In the genomic region with DNA sequence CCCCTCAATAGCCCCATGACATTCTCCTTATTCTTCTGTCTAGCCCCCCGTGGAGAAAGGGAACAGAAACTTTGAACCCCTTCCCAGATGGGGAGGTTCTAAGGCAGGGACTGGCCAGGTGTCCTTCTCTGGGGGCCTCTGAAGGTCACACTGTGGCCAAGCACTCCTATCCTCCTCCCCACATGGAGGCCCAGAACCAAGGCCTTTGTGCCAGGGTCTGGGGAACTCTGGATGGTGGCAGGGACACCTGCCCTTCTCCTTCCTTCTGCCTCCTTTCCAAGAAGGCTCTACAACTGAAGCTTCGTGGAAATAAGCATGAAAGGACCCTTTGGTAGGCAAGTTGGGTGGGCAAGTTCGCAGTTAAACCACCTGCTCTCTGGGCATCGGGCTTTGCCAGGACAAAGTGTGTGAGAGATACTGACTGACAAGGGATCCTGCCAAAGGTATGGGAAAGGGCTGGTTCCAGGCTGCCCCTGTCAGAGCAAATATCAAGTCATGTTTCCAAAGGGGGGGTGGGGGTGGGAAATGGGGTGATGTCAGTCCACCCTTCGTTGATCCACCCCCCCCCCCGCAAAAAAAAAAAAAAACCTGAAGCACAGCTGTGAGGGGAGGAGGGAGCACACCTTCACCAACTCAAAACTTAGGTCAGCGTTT, we compare ENCODE assay signal across 8 mouse cellular contexts. TPM values are rescaled to one million over a fixed set of nuclear protein-coding genes. Genes with fewer than 3 reads are reported as not detected.
A peak's percentile ranks its signal among the peaks of the same experiment; 100 is the strongest.
DNase-seq lines count a peak whose midpoint lies in the region; ATAC-seq and TF ChIP-seq lines count a peak whose summit lies in the region.

No protein-coding gene starts in this region.

- WGBS in embryonic facial prominence, embryonic 13.5 days = 8% methylated on average over 7 of the region's 7 CpGs
- WGBS in intestine, embryonic 14.5 days = 16% methylated on average over 7 of the region's 7 CpGs
- 11% methylated on average over 7 of the region's 7 CpGs for WGBS in midbrain, embryonic 12.5 days

- peak overlapping the region; percentile 58 for H3K4me3 ChIP-seq in left cerebral cortex, adult 2 months
- H3K4me3 ChIP-seq in embryonic facial prominence, embryonic 13.5 days = peak overlapping the region; percentile 72
- peak overlapping the region; percentile 93 for H3K4me3 ChIP-seq in intestine, embryonic 14.5 days (ENCODE audit: low read depth, low read length)
- peak overlapping the region; percentile 87 for H3K4me3 ChIP-seq in midbrain, embryonic 12.5 days

- H3K9me3 ChIP-seq in embryonic facial prominence, embryonic 13.5 days = no peaks in the 10 kb centered on the region
- no peaks in the 10 kb centered on the region for H3K9me3 ChIP-seq in intestine, embryonic 14.5 days (ENCODE audit: control insufficient read depth, low read length)
- no peaks in the 10 kb centered on the region for H3K9me3 ChIP-seq in midbrain, embryonic 12.5 days

- peaks cover 21% of the 10 kb centered on the region for H3K36me3 ChIP-seq in embryonic facial prominence, embryonic 13.5 days
- peaks cover 16% of the 10 kb centered on the region for H3K36me3 ChIP-seq in intestine, embryonic 14.5 days (ENCODE audit: control insufficient read depth, insufficient read depth, low read length)
- H3K36me3 ChIP-seq in midbrain, embryonic 12.5 days = peaks cover 7% of the 10 kb centered on the region; the same call in 1 of the 2 replicates

- intact Hi-C loops in left cerebral cortex, adult 2 months (cut with DNase I) = loop anchor here (5.0 kb wide), 3 partner anchors 88 to 347 kb away; no protein-coding TSS in a partner anchor

- no peaks in the 10 kb centered on the region for H3K27me3 ChIP-seq in embryonic facial prominence, embryonic 13.5 days
- H3K27me3 ChIP-seq in intestine, embryonic 14.5 days (replicated peaks; ENCODE audit: control insufficient read depth, insufficient read depth, low read length) = no peaks in the 10 kb centered on the region
- peaks cover 14% of the 10 kb centered on the region; the same call in 1 of the 2 replicates for H3K27me3 ChIP-seq in midbrain, embryonic 12.5 days

- peak overlapping the region; percentile 99 for H3K9ac ChIP-seq in embryonic facial prominence, embryonic 13.5 days
- peak overlapping the region; percentile 89 for H3K9ac ChIP-seq in intestine, embryonic 14.5 days (ENCODE audit: low read length)
- H3K9ac ChIP-seq in midbrain, embryonic 12.5 days (replicated peaks) = peak overlapping the region; percentile 96

- TF ChIP-seq CTCF in left cerebral cortex, adult 2 months (IDR thresholded peaks at IDR 0.05) = no peak

- peak overlapping the region; percentile 89 for H3K4me2 ChIP-seq in embryonic facial prominence, embryonic 13.5 days
- H3K4me2 ChIP-seq in intestine, embryonic 14.5 days (ENCODE audit: low read length) = peak overlapping the region; percentile 55
- H3K4me2 ChIP-seq in midbrain, embryonic 12.5 days (replicated peaks) = peak overlapping the region; percentile 91

- DNase-seq in left cerebral cortex, adult 2 months (ENCODE audit: extremely low spot score in 1 of 2, low spot score in 2 of 2) = no peak
- no peak for DNase-seq in left cerebral cortex, adult 9 months (ENCODE audit: low spot score in 2 of 2)
- no peak for DNase-seq in intestine, embryonic 14.5 days (ENCODE audit: low spot score)
- no peak for DNase-seq in layer of hippocampus, postnatal 10 days (ENCODE audit: low spot score in 2 of 2)
- DNase-seq in natural killer cell, adult 2 months (ENCODE audit: low spot score in 2 of 2) = no peak
- DNase-seq in layer of hippocampus, adult 9-10 months (ENCODE audit: low spot score) = no peak

- peaks cover 54% of the 10 kb centered on the region for H3K4me1 ChIP-seq in embryonic facial prominence, embryonic 13.5 days
- peaks cover 49% of the 10 kb centered on the region for H3K4me1 ChIP-seq in intestine, embryonic 14.5 days (replicated peaks; ENCODE audit: control insufficient read depth, insufficient read depth, low read length)
- H3K4me1 ChIP-seq in midbrain, embryonic 12.5 days = peaks cover 52% of the 10 kb centered on the region

- H3K27ac ChIP-seq in left cerebral cortex, adult 2 months = peak overlapping the region; percentile 88
- H3K27ac ChIP-seq in embryonic facial prominence, embryonic 13.5 days = peak overlapping the region; percentile 96
- peak overlapping the region; percentile 94; the same call in 1 of the 2 replicates for H3K27ac ChIP-seq in intestine, embryonic 14.5 days (ENCODE audit: low read depth)
- peak overlapping the region; percentile 87 for H3K27ac ChIP-seq in midbrain, embryonic 12.5 days (replicated peaks)

- ATAC-seq in embryonic facial prominence, embryonic 13.5 days (ENCODE audit: insufficient number of reproducible peaks, insufficient read depth, low FRiP score, low TSS enrichment, low read depth) = no peak
- no peak for ATAC-seq in intestine, embryonic 14.5 days (replicated peaks; ENCODE audit: low FRiP score, low TSS enrichment, low read depth)
- ATAC-seq in midbrain, embryonic 12.5 days (ENCODE audit: low FRiP score, low read depth) = no peak

RNA-seq across cellular contexts. Expression of a gene that starts 2.5 kb away (rescaled TPM):
- 10 to 100 TPM; 88.2 to 90.7 TPM for total RNA-seq in left cerebral cortex, adult 2 months (2021)
- polyA plus RNA-seq in embryonic facial prominence, embryonic 13.5 days (2015; fragmentation: Nextera tagmentation; extraction: Ambion mirVana) = 5.5 and 7.0 TPM in 2 replicates
- 5.2 and 6.5 TPM in 2 replicates for polyA plus RNA-seq in intestine, embryonic 14.5 days (2014; fragmentation: Nextera tagmentation; extraction: Ambion mirVana)
- polyA plus RNA-seq in midbrain, embryonic 12.5 days (2016; fragmentation: Nextera tagmentation; extraction: Ambion mirVana) = 3.4 and 4.0 TPM in 2 replicates
- 10 to 100 TPM; 92.2 to 97.0 TPM for total RNA-seq in layer of hippocampus, postnatal 10 days (2021)
